Mouse (Mus musculus) erythroblast, embryonic 14.5 days (primary cell): ENCODE measurements around the gene Hist1h2an.

Experiments used
- GATA1 ChIP-seq: IDR thresholded peaks from 2 replicates; pipeline ENCODE4 v1.6.1; 2012; ENCODE audit warnings: low read length, inconsistent platforms, mixed read lengths
- TAL1 ChIP-seq: IDR thresholded peaks from 3 replicates; pipeline ENCODE4 v1.6.1; 2012; ENCODE audit warnings: low read length, inconsistent platforms, mixed read lengths

- TF ChIP-seq TAL1 (no peak), GATA1 (no peak)
Observed at GRCm38 (mm10) chr13:21783734-21784161, 3.3 kb downstream of the Hist1h2an start.
